Mouse (Mus musculus) olfactory bulb, adult 2 months (tissue): ENCODE measurements around the gene Prpsap2.

ENCODE experiments used
- CTCF ChIP-seq: fragments of 200-500 bp; IDR thresholded peaks from 2 replicates; pipeline ENCODE4 v1.5.1; 2012; ENCODE audit warnings: low read depth, mild to moderate bottlenecking, low read length, moderate library complexity; ENCODE audit not compliant: insufficient read depth
- POLR2A ChIP-seq: fragments of 200-500 bp; IDR thresholded peaks from 2 replicates; pipeline ENCODE4 v1.6.1; 2012; ENCODE audit warnings: mild to moderate bottlenecking, low read depth, low read length, moderate library complexity; ENCODE audit not compliant: insufficient read depth

DNA sequence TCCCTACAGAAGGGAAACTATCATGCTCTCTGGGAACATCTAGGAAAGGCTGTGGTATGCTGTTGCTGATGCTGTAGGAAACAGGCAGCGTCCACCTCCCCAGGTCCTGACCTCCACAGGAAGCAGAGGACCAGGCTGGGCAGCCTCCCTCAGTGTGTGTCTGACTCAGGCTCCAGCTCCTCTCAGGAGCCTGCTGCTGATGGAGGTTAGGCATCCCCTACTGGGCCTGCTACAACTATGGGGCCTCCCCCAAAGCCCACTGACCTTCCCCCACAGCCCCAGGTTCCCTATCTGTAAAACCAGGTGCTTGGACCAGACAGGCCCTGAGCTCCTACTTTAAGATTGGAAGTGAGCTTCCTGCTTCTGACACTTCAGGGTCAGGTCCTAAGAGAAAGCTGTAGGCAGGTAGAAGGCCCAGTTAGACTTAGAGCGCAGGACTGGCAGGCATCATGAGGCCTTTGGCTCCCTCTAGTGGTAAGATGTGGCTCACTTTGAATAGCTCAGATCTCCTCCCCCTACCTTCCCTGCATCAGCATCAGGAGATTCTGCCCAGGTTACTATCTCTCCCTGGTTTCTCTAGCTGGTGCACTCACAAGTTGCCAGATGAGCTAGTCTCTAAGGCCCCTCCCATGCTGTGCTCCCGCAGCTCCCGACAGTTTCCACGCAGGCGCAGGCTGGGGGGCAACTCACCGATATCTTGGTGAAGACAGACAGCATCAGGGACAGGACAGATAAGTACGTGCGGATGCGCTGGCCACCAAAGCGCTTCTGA is 47.4 kb downstream of the Prpsap2 start:
- TF ChIP-seq CTCF (no peak), POLR2A (no peak)
